Mouse (Mus musculus): ENCODE data around the gene Gm10277.

The Gm10277 gene

DNA sequence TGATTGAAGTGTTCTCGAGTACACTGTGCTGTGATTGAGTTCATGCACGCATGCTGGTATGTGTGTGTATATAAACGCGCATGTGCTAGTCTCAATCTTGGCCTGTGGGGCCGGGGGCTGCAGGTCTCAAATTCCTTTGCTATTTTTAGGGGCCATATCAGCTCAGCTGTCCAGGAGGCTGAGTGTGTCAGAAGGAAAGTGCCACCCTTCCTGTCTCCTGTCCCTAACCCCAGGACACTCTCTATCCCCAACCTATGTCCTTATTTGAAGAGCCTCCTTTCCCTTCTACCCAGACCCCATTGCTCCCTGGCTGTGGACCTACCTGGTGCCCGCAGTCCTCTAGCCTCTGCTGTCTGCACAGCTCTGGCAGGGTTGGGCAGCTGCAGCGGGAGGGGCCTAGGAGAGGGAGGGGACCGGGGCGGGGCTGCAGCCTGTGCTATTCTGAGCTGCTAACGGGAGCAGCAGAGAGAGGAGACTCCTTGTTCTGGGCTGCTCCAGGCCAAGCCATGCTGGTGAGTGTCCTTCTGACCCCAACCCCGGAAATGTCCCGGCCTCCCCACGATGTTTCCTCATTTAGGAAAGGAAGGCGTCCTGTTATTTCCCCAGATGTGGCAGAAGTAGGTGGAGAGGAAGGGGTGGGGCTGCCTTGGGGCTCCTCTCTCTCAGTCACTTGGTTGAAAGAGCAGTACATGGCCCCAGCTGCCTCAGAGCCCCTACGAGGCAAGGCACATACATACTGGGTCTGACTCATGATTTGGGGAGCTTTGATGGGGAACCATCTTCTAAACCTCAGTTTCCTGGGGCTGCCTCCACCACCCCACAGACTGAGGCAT is 13.5 kb upstream of the Gm10277 start:
- DNase-seq (ENCODE audit: extremely low read depth, low read depth, low spot score) = no peak

DNA sequence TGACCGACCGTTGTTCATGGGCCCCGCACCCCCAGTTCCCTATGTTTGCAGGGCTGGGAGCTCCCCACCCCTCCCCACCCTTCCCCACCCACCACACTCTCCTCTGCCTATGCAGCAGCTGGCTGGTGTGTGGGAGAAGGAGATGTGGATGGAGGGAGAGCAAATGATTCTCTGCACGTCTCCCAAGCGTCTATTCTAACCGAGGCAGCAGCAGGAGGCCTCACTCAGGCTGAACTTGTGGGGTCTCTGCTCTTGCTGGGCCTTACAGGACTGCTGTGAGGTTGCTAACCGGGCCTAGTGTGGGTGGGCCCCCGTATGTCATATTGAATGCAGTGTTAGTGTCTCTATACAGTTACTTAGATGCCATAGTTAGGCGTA is 12.9 kb upstream of the Gm10277 start:
- DNase-seq (ENCODE audit: extremely low read depth, low read depth, low spot score) = no peak

DNA sequence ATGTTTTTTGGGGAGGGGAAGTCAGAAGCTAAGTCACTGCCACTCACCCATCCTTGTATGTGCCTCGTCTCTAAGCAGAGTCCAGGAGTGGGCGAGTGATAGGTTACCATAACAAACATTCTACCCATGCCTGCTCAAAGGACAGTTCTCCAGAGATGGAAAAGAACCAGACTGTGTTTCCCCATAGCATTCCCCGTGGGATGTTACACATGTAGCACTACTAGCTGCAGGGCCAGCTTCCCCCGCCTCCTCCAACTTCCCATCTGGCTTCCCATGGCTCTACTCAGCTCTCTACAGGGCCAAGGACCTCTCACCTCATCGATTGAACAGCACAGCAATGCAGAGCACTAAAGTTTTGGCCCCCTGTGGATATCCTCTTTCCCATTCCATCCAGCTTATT is 7.7 kb upstream of the Gm10277 start:
- no peak for DNase-seq (ENCODE audit: extremely low read depth, low read depth, low spot score)

DNA sequence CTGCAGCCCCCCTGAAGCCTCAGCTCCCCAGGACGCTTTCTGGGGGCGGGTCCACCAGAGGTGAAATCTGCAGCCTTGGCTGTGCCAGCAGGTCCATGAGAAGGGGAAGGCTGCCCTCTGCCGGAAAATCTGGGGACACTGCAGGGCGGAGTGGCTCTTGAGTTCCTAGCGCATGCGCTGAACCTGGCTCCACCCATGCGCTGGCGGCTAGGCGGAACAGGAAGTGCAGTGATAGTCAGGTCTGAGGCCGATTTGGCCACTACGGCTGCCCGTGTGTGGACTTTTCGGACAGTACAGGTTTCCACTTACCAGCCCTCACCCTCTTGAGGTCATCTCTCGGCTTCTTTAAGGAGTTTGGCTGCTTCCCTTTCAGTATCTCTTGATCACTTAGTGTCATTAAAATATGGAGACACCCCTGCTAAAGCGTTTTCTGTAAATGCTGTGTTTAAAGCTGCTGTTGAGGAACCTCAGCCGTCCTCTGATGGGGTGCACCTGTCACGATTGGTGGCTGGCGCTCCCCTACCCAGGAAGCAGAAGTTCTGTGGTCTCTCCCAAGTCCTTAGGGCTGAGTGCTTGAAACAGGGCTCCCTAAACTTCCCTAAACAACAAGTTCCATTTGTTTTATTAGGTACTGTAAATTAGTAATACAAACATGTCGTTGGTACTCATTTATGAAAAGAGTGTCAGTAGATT is 5.8 kb upstream of the Gm10277 start:
- DNase-seq (ENCODE audit: extremely low read depth, low read depth, low spot score) = no peak

DNA sequence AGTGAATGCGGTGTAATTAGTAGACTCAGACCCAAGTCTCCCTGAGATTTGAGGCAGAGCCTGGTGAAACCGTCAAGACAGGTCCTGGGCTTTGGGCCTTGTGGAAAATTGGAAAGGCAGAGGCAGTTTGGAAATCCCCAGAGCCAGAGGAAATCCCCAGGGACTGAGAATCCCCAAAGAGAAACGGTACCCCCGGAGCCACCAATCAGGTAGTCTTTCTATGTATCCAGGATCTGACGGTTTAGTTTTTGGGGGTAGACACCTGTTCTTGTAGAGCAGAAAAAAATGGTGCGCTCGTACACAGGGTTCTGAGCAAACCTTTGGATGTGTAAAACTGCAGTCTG is 5.0 kb upstream of the Gm10277 start:
- DNase-seq (ENCODE audit: extremely low read depth, low read depth, low spot score) = no peak

DNA sequence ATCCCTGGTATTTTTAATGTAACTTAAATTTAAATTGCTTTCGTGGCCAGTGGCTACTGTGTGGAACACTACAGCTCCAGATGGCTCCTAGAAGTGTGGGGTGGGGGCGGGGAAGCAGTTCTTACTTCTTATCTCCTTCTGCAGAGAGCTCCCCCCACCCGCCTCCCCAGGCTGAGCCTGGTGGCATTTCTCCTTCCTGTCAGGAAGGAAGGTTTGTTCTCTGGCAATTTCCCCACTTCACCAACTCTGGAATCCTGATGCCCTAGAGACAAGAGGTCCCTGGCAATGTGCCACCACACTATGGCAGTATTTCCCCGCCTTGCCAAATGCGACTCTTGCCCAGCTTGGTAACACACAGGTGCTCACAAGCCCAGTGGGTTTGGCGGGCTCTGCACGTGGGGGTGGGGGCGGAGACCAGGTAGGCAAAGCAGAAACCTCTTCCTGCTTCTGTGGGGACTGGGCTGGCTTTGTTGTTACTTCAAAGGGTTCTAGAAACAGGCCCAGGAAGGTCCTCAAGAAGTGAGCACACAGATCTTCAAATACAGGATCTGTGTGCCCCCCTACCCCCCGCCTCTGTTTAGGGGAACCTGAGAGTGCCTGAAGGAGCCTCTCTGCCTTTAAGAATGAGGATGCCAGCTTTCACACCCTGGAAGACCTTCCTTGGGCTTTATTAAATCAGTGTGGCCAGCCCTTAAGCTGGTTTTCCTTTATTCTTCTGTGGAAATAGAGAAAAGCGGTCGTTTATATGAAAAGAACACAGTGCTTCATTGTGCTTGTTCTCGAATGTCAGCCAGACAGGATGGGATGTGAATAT is 4.4 kb upstream of the Gm10277 start:
- peak; percentile 79 for DNase-seq (ENCODE audit: extremely low read depth, low read depth, low spot score)

DNA sequence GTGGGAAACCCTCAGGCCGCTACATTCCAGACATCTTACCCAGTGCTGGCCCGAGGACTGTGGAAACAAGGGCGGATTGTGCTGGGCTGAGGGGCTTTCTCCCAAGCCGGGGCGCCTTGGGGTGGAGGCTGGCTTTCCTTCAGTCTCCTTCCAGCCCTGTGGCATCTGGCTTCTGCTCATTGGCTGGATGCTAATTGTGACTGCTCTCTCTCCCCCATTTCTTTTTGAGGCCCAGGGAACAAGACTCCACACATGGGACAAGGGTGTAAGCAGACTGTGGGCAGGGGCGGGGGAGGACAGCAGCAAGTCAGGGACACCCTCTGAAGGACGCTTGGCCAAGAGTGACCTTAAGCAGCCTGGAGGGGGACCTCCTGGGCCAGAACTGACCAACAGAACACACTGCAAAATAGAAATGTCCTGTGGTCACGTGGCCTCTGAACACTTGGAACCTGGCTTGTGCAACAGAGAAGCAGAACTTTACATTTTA is 3.7 kb upstream of the Gm10277 start:
- no peak for DNase-seq (ENCODE audit: extremely low read depth, low read depth, low spot score)

DNA sequence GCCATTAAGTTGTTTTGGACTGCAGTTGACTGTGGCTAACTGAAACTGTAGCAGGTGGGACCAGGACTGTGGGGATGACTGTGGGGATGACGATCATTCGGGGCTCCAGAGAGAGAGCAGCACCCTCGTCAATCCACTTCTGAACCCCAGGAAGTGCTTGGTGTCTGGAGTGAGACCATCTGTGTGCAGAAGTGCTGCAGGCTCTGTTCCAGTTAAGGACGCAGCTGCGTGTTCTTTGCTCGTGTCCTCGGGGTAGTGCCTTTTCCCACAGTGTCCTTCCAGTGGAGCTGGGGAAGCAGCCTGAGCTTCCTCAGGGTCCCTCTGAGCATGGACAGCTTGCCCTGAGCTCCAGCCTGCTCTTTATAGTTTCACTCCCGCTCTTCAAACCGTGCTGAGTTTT is 2.7 kb upstream of the Gm10277 start:
- no peak for DNase-seq (ENCODE audit: extremely low read depth, low read depth, low spot score)

DNA sequence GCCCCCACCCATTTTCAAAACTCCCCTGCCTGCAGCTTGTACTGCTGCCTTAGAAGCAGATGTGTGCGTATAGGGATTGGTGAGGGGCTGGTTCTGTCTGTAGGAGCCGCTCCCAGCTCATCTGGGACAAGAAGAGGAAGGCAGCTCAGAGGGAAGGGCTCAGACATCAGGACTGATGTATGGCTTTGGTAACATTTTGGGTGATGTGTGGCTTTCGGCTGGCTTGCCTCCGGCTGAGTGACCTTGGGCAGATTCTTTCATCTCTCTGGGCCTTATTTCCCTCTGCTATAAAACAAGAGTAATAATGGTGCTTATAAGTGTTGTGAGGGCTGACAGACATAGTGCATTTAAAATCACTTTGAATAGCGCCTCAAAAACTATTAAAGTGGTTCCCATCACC is 2.0 kb upstream of the Gm10277 start:
- no peak for DNase-seq (ENCODE audit: extremely low read depth, low read depth, low spot score)

DNA sequence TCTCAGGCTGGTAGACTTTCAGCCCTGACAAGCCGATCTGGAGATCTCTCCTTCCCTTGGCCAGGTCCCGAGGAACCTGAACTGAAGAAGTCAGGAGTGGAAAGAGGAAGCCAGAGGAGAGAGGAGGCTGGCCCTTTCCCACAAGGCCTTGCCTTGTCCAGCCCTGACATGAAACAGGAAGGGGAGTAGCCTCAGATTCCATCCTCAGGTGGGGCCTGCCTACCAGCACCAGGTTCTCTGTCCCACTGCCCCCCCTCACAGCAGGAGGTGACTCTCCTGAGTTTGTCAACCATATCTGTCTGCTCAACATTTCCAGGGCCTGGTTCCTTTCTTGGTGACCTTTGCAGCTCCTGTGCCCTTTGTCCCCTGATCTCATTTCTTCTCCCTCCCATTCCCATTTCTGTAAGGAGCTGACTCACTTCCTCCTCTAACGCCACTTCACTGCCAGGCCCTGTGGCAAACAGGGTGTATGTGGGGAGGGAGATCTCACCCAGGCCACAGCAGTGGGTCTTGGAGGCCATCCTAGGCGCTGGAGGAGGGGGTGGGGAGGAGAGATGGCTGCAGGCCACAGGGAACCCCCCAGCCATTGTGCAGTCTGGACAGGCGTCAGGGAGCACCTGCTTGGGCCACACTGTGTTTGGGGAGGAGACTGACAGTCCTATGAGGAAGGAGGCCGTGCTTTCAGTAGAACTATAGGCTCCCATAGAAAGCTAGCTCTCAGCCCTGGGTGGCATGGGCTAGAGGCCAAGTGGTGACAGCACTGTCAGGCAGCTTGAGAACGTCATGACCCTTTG is 1.6 kb downstream of the Gm10277 start:
- no peak for DNase-seq (ENCODE audit: extremely low read depth, low read depth, low spot score)

DNA sequence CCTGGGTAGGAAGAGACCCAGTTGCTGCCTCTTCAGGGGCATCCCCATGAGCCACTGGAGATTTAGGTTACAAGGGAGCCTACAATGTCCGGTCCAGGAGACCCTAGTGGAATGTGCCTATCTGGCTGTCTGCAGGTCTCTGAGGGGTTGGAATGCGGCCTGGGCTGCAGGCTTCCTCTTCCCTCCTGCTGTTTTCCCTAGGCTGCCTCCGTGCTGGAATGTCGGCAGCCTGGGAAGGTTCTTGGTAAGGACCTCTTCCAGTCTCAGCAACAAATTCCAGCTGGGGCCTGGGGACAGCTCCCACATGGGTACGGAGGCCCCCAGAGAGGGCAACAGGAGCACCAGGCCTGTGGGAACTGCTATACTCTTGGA is 2.2 kb downstream of the Gm10277 start:
- no peak for DNase-seq (ENCODE audit: extremely low read depth, low read depth, low spot score)

DNA sequence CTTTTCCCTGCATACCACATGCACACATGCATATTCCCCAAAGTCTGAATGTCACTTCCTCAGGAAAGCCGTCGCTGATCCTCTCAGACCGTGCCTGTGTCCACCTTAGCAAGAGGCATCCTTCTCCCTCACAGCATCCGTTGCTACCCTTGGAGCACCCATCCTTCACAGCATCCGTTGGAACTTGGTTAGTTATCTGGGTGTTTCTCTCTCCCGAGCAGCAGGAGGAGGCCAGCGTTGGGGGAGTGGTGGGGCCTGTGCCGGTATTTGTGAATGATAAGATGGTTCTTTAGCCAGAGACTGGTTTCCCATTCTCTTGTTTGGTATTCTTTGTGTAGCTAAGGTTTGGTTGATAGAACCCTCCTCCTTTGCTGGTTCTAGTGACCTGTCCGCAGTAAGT is 2.7 kb downstream of the Gm10277 start:
- DNase-seq (ENCODE audit: extremely low read depth, low read depth, low spot score) = no peak

DNA sequence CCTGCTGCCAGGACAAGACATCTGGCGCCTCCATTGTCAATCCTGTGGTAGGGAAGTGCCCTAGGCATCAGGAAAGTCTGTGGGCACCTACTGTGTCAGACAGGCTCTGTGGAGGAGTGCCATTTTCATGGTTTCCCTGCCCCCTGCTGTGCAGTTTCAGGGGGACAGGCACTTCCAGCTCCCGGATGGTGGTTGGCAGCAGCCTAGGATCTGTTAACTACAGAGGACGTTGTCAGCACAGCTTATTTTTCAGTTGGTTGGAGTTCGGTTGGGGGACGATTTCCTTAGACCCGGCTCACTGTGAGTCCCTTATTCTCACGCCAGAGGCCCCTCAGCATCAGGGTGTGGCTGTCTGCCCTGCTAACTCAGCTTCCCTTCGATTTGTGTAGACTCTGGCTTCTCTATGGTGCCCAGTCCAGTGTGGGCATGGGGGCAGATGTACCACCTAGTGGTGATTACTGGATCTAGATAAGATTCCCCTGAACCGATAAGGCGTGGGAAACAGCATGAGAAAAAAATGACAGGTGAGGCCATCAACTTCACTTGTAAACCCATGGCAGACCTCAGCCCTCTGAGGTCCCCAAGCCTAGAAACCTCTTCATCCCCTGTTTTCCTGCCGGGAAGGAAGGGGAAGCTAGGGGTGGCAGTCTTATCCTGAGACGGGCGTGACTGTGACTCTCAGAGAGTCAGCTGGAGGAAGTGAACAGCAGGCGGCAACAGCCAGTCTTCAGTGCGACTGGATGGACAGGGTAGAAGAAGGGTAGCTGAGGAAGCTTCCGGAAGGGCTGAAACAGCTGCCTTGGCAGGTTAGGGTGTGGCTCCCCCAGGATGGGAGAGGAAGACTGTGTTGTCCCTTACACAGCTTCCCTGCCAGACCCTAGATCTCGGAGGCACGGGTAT is 3.5 kb downstream of the Gm10277 start:
- no peak for DNase-seq (ENCODE audit: extremely low read depth, low read depth, low spot score)

DNA sequence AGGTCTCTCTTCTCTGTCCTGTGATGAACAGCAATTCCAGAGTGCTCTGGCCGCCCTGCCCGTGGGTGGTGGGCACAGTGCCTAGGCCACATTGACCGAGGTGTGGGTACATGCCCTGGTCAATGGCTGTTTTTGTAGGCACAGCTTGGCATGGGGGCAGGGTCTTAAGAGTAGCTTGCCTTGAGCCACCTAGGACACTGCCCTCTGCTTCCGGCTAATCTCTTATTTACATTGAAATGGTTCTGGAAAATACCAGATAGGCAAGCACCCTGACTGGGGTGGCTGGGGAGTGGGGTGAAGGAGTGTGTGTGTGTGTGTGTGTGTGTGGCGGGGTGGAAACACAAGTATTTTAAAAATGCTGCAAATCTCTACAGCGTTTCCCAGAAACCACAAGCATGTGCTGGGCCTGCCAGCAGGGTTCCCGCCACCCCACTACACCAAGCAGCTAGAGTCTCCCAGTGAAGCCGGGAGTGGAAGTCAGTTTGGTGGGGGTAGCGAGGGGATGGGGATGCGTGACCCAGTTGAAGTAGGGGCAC is 4.3 kb downstream of the Gm10277 start:
- DNase-seq (ENCODE audit: extremely low read depth, low read depth, low spot score) = peak; percentile 51

DNA sequence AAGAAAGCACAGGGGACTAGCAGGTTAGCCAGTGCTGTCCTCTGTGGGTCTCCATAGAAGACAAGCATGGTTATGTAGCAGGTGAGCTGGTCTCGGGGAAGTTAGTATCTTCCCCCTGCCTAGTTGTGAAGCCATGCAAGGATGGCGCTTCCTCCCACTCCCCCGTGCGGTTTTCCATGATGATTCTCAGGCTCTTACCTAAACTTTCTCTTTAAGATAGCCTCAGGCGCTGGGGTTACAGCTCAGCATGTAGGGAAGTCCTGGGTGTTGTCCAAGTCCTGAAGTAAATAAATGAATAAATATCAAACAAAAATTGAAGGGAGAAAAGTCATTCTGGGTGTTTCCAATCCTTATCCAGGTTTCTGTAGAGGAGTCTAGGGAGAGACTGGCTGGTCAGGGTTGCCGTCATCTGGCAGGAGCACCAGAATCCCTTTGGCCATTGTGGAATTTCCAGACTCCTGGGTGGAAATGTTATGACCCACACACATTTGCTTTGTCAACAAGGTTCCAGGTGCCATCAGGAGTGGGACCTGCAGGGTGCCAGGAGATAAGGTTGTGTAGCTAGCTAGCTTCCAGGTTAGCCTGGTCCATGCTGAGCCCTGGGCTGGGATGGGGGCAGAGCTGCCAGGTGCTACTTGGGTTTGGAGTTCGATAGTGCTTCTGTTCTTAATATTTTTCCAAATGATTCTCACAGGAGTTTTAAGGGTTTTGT is 5.3 kb downstream of the Gm10277 start:
- DNase-seq (ENCODE audit: extremely low read depth, low read depth, low spot score) = no peak

DNA sequence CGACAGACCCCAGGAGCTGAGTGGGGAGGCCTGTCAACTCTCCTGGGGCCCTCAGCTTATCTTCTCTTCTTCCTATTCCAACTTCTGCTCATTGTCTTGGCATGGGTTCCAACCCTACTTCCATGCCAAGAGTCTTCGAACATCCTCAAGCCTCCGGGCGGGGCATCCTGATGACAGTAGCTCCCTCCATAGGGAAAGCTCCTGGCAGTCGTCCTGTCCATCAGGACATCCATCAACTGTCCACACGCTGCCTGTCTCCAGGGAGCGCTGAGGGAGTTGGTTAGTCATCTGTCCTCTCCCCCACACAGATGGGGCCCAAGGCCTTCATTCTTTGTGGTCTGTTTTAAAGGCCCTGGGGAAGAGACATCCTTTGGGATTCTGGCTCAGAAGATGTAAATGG is 6.5 kb downstream of the Gm10277 start:
- no peak for DNase-seq (ENCODE audit: extremely low read depth, low read depth, low spot score)

DNA sequence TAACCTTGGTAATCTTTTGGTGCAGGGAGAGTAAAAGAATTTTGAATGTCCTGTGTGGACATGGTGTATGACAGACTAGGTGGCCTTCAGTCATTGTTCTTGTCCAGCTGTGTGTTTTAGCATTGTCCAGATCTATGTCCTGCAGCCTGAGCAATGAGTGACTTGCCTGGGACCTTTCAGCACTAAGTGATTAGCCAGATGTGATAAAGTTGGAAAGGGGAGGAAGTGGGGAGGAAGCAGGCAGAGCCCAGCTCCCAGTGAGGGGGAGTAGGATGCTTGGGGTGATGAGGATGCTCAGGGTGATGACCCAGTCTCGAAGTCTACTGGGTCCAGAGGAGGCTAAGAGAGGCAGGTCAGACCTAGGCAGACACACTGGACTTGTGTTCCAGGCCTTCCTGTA is 8.3 kb downstream of the Gm10277 start:
- DNase-seq (ENCODE audit: extremely low read depth, low read depth, low spot score) = no peak

DNA sequence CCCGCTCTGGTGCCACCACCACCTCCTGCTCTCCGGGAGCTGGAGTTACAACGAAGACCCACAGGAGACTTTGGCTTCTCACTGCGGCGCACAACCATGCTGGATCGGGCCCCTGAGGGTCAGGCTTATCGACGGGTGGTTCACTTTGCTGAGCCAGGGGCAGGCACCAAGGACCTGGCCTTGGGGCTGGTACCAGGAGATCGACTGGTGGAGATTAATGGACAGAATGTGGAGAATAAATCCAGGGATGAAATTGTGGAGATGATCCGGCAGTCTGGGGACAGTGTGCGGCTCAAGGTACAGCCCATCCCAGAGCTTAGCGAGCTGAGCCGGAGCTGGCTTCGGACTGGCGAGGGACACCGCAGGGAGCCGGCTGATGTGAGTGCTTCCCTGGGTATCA is 9.6 kb downstream of the Gm10277 start:
- no peak for DNase-seq (ENCODE audit: extremely low read depth, low read depth, low spot score)

DNA sequence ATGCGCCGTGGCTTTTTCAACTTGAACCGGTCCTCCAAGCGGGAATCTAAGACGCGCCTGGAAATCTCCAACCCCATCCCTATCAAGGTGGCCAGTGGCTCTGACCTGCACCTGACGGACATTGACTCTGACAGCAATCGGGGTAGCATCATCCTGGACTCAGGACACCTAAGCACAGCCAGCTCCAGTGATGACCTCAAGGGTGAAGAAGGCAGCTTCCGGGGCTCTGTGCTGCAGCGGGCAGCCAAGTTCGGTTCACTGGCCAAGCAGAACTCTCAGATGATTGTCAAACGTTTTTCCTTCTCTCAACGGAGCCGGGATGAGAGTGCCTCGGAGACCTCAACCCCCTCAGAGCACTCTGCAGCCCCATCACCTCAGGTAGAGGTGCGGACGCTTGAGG is 10.1 kb downstream of the Gm10277 start:
- no peak for DNase-seq (ENCODE audit: extremely low read depth, low read depth, low spot score)
